Mouse (Mus musculus): ENCODE results near the gene B3gat1. TPM values are rescaled to one million over a fixed set of nuclear protein-coding genes. Genes with fewer than 3 reads are reported as not detected.

The B3gat1 gene
- 100 to 1,000 TPM; 257 to 260 TPM for total RNA-seq (2021)
- long read RNA-seq, experiment 1, transcript B3gat1-204 (7 exons, 3,801 nt) = major isoform, 25 of 75 reads
- long read RNA-seq, experiment 1, transcript B3gat1-206 (6 exons, 3,858 nt) = minor isoform, 5 of 75 reads
- long read RNA-seq, experiment 1, partial matches to known transcripts = 42 of 75 reads
- long read RNA-seq, experiment 1, other reads (novel, unspliced or antisense) = 1 of 75 reads
- long read RNA-seq, experiment 2, transcript B3gat1-204 (7 exons, 3,801 nt) = major isoform, 16 of 107 reads
- long read RNA-seq, experiment 2, partial matches to known transcripts = 80 of 107 reads
- long read RNA-seq, experiment 2, other reads (novel, unspliced or antisense) = 4 of 107 reads

- DNase-seq (ENCODE audit: low spot score in 2 of 2) = peak; percentile 68 to 69
Observed at GRCm38 (mm10) chr9:26733206-26733891, at the start of gene B3gat1. TSS of gene B3gat1 (plus strand) at chr9:26733728.

GRCm38 (mm10) chr9:26689171-26689570 lies 44.4 kb upstream of the B3gat1 start:
- DNase-seq (ENCODE audit: low spot score in 2 of 2) = peak in 1 of 2 experiments; percentile 33

GRCm38 (mm10) chr9:26689956-26690698 lies 43.4 kb upstream of the B3gat1 start:
- DNase-seq (ENCODE audit: low spot score in 2 of 2) = peak in 1 of 2 experiments; percentile 15

- no peak for DNase-seq (ENCODE audit: low spot score in 2 of 2)
Observed at GRCm38 (mm10) chr9:26692641-26693040, 40.9 kb upstream of the B3gat1 start.

GRCm38 (mm10) chr9:26694656-26695055 lies 38.9 kb upstream of the B3gat1 start:
- DNase-seq (ENCODE audit: low spot score in 2 of 2) = no peak

GRCm38 (mm10) chr9:26695178-26695577 lies 38.4 kb upstream of the B3gat1 start:
- DNase-seq (ENCODE audit: low spot score in 2 of 2) = peak in 1 of 2 experiments; percentile 17

- DNase-seq (ENCODE audit: low spot score in 2 of 2) = no peak
Observed at GRCm38 (mm10) chr9:26698286-26698685, 35.2 kb upstream of the B3gat1 start.

GRCm38 (mm10) chr9:26700329-26700728 lies 33.2 kb upstream of the B3gat1 start:
- no peak for DNase-seq (ENCODE audit: low spot score in 2 of 2)

GRCm38 (mm10) chr9:26718388-26718787 lies 15.1 kb upstream of the B3gat1 start:
- no peak for DNase-seq (ENCODE audit: low spot score in 2 of 2)

GRCm38 (mm10) chr9:26721771-26722170 lies 11.8 kb upstream of the B3gat1 start:
- DNase-seq (ENCODE audit: low spot score in 2 of 2) = no peak

GRCm38 (mm10) chr9:26725709-26726108 lies 7.8 kb upstream of the B3gat1 start:
- DNase-seq (ENCODE audit: low spot score in 2 of 2) = no peak

- no peak for DNase-seq (ENCODE audit: low spot score in 2 of 2)
Observed at GRCm38 (mm10) chr9:26727445-26727844, 6.1 kb upstream of the B3gat1 start.

- DNase-seq (ENCODE audit: low spot score in 2 of 2) = peak in 1 of 2 experiments; percentile 62
Observed at GRCm38 (mm10) chr9:26728556-26728955, 5.0 kb upstream of the B3gat1 start.

- peak; percentile 39 to 47 for DNase-seq (ENCODE audit: low spot score in 2 of 2)
Observed at GRCm38 (mm10) chr9:26733986-26734385, 458 bp downstream of the B3gat1 start.

- DNase-seq (ENCODE audit: low spot score in 2 of 2) = no peak
Observed at GRCm38 (mm10) chr9:26737116-26737515, 3.6 kb downstream of the B3gat1 start.

GRCm38 (mm10) chr9:26742817-26743216 lies 9.3 kb downstream of the B3gat1 start:
- no peak for DNase-seq (ENCODE audit: low spot score in 2 of 2)

- DNase-seq (ENCODE audit: low spot score in 2 of 2) = no peak
Observed at GRCm38 (mm10) chr9:26747121-26747520, 13.6 kb downstream of the B3gat1 start.

GRCm38 (mm10) chr9:26748893-26749292 lies 15.4 kb downstream of the B3gat1 start:
- no peak for DNase-seq (ENCODE audit: low spot score in 2 of 2)

- peak; percentile 72 to 79 for DNase-seq (ENCODE audit: low spot score in 2 of 2)
Observed at GRCm38 (mm10) chr9:26760081-26760480, 26.6 kb downstream of the B3gat1 start.

GRCm38 (mm10) chr9:26760576-26760975 lies 27.0 kb downstream of the B3gat1 start:
- DNase-seq (ENCODE audit: low spot score in 2 of 2) = no peak

- no peak for DNase-seq (ENCODE audit: low spot score in 2 of 2)
Observed at GRCm38 (mm10) chr9:26762477-26762876, 28.9 kb downstream of the B3gat1 start.

- no peak for DNase-seq (ENCODE audit: low spot score in 2 of 2)
Observed at GRCm38 (mm10) chr9:26768181-26768580, 34.7 kb downstream of the B3gat1 start.
